Mouse (Mus musculus) lung, adult 2 months (tissue): ENCODE measurements around the gene Akap11.

Source experiments
- CTCF ChIP-seq: fragments of 200-500 bp; IDR thresholded peaks from 2 replicates; pipeline ENCODE4 v1.5.1; 2011; ENCODE audit warnings: mild to moderate bottlenecking, low read length, control low read depth; ENCODE audit not compliant: insufficient read depth
- POLR2A ChIP-seq: fragments of 200-500 bp; IDR thresholded peaks from 2 replicates; pipeline ENCODE4 v1.6.1; 2011; ENCODE audit warnings: low read depth, mild to moderate bottlenecking, control low read depth, low read length, borderline replicate concordance; ENCODE audit errors: extremely low read depth

DNA sequence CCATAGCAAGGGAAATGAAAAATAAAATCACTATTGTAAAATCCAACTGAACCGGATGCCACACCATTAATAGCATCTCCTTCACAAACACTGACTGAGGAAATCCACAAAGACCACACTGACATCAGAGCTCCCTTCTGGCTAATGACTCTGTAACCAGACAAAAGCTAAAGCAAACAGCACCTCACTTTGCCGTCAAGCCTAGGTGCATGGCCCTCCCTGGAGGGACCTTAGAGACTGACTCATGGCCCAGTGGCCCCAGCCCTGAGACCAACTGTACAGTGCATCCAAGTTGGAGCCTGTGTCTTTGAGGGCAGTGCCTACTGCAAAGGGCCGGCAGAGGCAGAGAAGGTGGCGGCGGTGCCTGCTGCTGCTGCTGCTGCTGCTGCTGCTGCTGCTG lies 77.5 kb downstream of the Akap11 start:
- no peak for TF ChIP-seq CTCF
- no peak for TF ChIP-seq POLR2A
